Mouse (Mus musculus): Measurements from ENCODE around the gene Syne1.

Gene Syne1

GRCm38 (mm10) chr10:5437766-5438165 is 113.5 kb downstream of the Syne1 start:
- no peak for DNase-seq (ENCODE audit: low read depth, low spot score)

GRCm38 (mm10) chr10:5423984-5424383 is 127.3 kb downstream of the Syne1 start:
- no peak for DNase-seq (ENCODE audit: low read depth, low spot score)

GRCm38 (mm10) chr10:5415730-5416129 is 135.6 kb downstream of the Syne1 start:
- no peak for DNase-seq (ENCODE audit: low read depth, low spot score)

GRCm38 (mm10) chr10:5384131-5384776 is 167.0 kb downstream of the Syne1 start:
- DNase-seq (ENCODE audit: low read depth, low spot score): no peak

- DNase-seq (ENCODE audit: low read depth, low spot score): no peak
Measured at GRCm38 (mm10) chr10:5381536-5381935, 169.7 kb downstream of the Syne1 start.

GRCm38 (mm10) chr10:5378969-5379368 is 172.3 kb downstream of the Syne1 start:
- DNase-seq (ENCODE audit: low read depth, low spot score): no peak

- no peak for DNase-seq (ENCODE audit: low read depth, low spot score)
Measured at GRCm38 (mm10) chr10:5369599-5369998, 181.7 kb downstream of the Syne1 start.

- no peak for DNase-seq (ENCODE audit: low read depth, low spot score)
Measured at GRCm38 (mm10) chr10:5368266-5368665, 183.0 kb downstream of the Syne1 start.

GRCm38 (mm10) chr10:5367465-5368011 is 183.7 kb downstream of the Syne1 start:
- DNase-seq (ENCODE audit: low read depth, low spot score): no peak

GRCm38 (mm10) chr10:5360560-5360959 is 190.7 kb downstream of the Syne1 start:
- no peak for DNase-seq (ENCODE audit: low read depth, low spot score)

GRCm38 (mm10) chr10:5356614-5357013 is 194.7 kb downstream of the Syne1 start:
- DNase-seq (ENCODE audit: low read depth, low spot score): no peak

GRCm38 (mm10) chr10:5353390-5353789 is 197.9 kb downstream of the Syne1 start:
- DNase-seq (ENCODE audit: low read depth, low spot score): no peak

- no peak for DNase-seq (ENCODE audit: low read depth, low spot score)
Measured at GRCm38 (mm10) chr10:5346911-5347310, 204.4 kb downstream of the Syne1 start.

- DNase-seq (ENCODE audit: low read depth, low spot score): no peak
Measured at GRCm38 (mm10) chr10:5343211-5343610, 208.1 kb downstream of the Syne1 start.

- DNase-seq (ENCODE audit: low read depth, low spot score): no peak
Measured at GRCm38 (mm10) chr10:5336394-5336793, 214.9 kb downstream of the Syne1 start.

GRCm38 (mm10) chr10:5332801-5333200 is 218.5 kb downstream of the Syne1 start:
- DNase-seq (ENCODE audit: low read depth, low spot score): no peak

GRCm38 (mm10) chr10:5326716-5327115 is 224.6 kb downstream of the Syne1 start:
- no peak for DNase-seq (ENCODE audit: low read depth, low spot score)

- no peak for DNase-seq (ENCODE audit: low read depth, low spot score)
Measured at GRCm38 (mm10) chr10:5323741-5324395, 227.4 kb downstream of the Syne1 start.

GRCm38 (mm10) chr10:5322562-5322961 is 228.7 kb downstream of the Syne1 start:
- DNase-seq (ENCODE audit: low read depth, low spot score): no peak

- DNase-seq (ENCODE audit: low read depth, low spot score): peak; percentile 71
Measured at GRCm38 (mm10) chr10:5317602-5318001, 233.7 kb downstream of the Syne1 start.

GRCm38 (mm10) chr10:5312437-5312836 is 238.8 kb downstream of the Syne1 start:
- no peak for DNase-seq (ENCODE audit: low read depth, low spot score)

- DNase-seq (ENCODE audit: low read depth, low spot score): peak; percentile 33
Measured at GRCm38 (mm10) chr10:5309961-5310713, 241.1 kb downstream of the Syne1 start.

All from mesoderm, embryonic 11.5 days (tissue).